Mouse (Mus musculus): ENCODE results near the gene Pitpnm3.

GRCm38 (mm10) chr11:72022827-72023226 is 112.8 kb downstream of the Pitpnm3 start:
- TF ChIP-seq CTCF (IDR thresholded peaks at IDR 0.05; ENCODE audit: low read depth) (no peak), EP300 (IDR thresholded peaks at IDR 0.05; ENCODE audit: low read depth) (no peak)

Measured in liver, embryonic 14.5 days (tissue).